Mouse (Mus musculus) natural killer cell, adult 2 months (primary cell): ENCODE measurements around the gene Acsm4.

Source experiments
- DNase-seq, 2 experiments: peaks; one replicate each; pipeline ENCODE4 v3.0.0; 2022; ENCODE audit warnings: low spot score in 2 of 2

Gene Acsm4

GRCm38 (mm10) chr7:119762166-119762697, 72.4 kb downstream of the Acsm4 start:
- DNase-seq, result no peak
